Mouse (Mus musculus): Measurements from ENCODE around the gene Il19. TPM values are rescaled to one million over a fixed set of nuclear protein-coding genes. Genes with fewer than 3 reads are reported as not detected.

Gene Il19
- polyA plus RNA-seq (2017; shearing (Covaris generic)), result not detected

DNA sequence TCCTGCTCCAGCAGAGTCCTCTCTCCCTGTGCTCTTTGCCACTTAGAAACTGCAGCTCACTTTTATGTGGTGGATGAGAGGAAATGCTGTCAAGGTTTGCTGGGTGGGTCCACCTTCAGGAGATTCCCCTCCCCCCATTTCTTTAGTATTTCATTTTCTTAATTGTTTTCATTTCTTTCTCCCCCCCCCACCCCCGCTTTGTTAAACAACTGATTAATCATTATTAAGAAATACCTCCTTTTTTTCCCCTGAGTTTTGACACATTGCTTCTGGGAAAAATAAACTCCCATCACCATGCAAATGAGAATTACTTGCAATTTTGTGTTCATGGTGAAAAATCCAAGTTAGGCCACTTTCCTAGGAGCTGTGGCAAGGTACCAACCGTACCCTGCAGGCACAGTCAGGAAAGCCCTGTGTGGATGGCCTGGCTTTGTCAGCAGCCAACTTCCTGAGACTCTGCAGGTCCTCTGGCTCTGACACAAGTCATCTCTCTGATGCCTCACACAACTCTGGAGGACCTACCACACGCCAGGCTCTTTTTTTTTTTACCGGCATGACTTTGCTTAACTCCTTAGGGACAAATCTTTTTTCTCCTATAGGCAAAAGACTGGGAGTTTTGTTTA lies at the start of gene Il19:
Il19 (minus strand) TSS at position 51 of the 623 bp plus-strand sequence.
- no peak for ATAC-seq

DNA sequence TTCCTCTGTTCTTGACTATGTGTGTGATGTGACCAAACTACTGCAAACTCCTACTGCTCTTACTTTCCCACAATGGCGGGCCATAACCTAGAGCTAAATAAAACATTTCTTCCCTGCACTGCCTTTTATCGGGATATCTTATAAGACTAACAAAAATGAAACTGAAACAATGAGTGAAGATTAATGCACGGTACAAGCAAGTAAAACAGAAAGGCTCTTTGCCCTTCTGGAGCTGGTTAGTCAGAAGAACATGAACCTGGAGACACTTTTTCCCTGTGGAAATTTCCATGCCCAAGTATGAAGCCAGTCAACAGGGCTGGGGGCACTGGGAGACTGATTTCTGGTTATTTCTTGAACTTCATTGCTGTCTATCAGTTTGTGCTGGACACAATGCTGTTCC lies 49.4 kb upstream of the Il19 start:
- ATAC-seq, result no peak

DNA sequence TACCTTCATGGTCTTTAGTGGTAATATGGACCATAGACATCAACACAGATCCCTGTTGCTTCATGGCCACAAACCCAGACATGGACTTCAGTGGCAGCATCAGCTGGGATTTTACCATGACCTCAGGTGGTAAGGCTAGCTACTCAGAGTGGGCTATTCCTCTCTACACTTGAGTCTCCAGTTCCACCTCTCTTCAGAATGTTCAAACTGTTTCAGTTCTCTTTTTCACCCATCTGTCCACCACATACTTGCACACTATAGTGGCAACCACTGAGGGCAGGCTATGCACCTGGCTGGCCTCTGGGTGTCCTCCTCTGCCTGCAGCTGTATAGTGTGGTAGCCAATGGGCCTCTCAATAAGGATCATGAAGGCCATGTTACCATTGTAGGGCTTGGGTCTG lies 47.5 kb upstream of the Il19 start:
- ATAC-seq, result peak; percentile 56

DNA sequence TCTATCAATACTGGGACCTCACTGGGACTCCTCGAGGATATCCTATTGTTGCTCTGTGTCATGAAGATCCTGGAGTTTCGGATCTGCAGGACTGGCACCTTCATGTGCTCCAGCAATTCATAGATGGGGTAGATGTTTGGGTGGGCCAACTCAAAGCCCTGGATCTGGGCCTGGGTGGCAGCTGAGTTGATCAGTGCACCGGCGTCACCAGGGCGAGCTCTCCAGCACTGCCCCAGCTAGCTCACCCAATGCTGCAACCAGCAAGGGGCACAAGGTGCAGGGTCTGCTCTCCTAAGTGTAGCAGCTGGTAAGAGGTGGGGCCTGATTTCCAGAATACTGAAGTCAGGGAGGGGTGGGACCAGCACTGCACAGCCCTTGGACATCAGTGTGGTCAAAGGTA lies 47.1 kb upstream of the Il19 start:
- ATAC-seq, result no peak

DNA sequence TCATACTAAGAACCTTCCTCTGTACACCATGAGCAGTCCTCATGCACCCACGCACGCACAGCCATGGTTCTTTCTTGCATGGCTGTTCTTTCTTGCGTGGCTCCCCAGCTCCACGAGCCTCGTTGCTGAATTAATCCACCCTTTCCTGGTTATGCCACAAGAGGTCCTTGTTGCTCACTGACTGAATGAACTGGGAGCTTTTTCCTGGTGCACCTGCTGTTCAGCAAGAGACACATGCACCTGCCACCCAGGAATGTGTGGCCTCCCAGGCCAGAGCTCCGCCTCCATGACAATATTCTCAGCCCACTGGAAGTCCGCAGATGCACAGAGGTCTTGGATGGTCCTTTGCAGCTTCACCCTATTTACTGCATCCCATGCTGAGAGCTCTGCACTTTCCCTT lies 44.5 kb upstream of the Il19 start:
- no peak for ATAC-seq

DNA sequence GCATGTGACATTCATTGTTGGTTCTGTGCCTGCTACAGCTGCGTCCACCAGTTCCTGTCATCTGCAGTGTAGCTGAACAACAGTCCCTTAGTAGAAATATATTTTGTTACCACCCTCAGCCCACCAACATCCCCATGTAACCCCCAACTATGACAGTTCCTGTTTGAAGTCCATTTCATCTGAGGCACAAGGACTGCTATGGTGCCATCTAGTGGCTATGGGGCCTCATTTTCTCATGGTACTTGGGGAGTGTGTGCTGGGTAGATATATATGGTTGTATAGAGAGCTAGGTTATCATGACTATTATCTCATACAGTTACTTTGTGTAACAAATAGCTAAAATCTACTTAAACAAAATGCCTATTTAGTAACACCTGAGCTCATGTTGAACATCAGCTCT lies 39.5 kb upstream of the Il19 start:
- ATAC-seq, result peak; percentile 72

DNA sequence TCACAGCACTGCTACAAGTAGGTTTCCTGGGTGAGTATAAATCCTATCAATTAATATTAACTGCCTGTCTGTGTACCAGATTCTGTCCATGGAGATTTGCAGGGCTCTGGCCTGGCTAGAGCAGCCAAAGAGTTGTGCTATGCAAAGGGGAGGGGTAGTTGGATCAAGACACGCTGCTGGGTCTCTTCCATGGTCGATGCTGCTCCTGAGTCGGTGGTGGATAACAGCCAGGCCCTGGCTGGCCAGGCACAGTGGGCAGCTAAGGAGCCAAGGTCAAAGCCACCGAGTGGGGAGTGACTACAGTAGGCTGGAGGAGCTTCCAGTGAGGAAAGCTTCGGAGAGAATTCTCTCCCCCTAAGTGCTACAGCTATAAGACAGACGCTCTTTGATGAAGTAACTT lies 24.0 kb upstream of the Il19 start:
- no peak for ATAC-seq

DNA sequence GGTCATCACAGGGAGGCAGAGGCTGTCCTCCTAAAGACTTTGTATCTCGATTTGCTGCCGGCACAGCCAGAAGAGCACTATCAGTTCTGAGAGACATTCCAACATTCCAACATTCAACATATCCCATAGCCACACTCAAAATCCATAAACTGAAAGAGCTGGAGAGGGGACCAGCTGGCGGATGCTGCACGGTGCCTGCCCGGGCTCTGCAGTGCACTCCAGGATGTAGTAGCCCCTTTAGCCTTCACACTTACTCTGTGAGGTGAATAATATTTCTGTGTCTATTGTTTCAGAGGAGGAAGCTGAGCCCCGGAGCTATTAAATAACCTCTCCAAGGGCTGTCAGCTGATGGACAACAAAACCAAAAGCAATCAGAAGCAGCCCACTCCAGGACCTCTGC lies 7.0 kb upstream of the Il19 start:
- no peak for ATAC-seq

DNA sequence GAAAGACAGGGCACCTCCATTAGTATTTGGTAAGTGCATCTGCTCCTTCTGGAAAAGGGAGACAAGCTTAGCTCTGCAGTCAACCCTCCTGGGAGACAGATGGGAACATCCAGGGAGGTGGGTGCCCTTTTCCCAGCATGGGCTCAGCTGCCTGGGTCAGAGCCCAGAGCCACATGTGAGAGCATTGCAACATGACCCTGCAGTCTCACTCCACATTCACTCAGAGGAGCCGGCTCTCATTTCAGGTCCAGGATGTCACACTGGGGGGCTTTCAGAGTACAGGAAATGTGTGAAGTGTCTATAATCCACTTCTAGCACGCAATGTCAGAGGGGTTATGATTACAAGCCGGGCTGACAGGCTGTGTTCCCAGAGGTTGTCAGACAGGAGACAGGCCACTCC lies 1.9 kb upstream of the Il19 start:
- no peak for ATAC-seq

DNA sequence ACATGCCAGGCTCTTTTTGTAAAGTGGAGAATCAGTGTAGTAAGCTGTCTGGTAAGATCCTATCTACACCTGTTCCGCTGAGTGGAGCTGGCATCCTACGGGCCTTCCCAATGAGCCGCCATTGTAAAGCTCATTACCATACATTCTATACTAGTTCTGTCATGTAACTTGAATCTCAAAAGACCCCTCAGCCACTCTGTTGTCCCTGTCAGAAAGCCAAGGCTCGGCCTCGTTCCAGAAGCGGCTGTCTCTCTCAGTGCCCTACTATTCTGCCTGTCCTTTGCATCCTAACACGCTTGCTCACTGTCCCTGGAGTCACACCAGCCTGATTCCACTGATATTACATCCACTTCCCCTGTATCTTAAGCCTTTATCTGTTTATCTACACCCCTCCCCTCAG lies 1.7 kb downstream of the Il19 start:
- ATAC-seq, result no peak

DNA sequence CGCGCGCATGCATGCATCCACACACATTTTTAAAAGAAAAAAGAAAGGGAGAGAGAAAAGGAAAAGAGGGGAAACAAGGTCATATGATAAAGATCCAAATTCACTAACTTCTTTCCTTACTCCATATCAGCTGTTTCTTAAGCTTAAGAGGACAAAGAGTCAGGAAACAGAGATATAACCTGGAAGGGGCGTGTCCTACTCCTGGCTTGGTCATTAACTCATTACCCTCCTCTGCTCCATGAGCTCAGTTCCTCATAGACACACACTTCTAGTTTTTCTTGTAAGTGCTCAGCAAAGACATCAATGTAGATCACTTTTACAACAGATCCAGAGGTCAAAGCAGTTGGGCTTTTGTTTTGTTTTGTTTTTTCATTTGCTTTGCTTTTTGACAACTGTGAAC lies 2.7 kb downstream of the Il19 start:
- no peak for ATAC-seq

DNA sequence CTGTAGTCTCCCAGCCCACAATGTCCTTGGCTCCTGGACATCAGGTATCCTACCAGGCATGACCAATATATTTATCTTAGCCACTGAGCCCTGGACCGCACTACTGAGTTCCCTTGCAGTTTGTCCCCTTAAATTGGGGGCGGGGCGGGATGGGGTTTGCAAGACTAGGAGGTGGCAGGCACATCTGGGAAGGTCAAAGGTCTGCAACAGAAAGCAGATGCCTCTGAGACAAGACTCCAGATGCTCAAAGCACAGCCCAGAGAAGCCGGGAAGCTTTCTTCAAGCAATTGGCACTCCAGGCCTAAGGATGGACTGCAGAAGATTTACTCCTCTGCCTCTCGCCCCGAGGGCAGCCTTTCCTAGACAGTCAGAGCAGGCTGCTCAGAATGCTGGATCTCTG lies 3.6 kb downstream of the Il19 start:
- no peak for ATAC-seq

DNA sequence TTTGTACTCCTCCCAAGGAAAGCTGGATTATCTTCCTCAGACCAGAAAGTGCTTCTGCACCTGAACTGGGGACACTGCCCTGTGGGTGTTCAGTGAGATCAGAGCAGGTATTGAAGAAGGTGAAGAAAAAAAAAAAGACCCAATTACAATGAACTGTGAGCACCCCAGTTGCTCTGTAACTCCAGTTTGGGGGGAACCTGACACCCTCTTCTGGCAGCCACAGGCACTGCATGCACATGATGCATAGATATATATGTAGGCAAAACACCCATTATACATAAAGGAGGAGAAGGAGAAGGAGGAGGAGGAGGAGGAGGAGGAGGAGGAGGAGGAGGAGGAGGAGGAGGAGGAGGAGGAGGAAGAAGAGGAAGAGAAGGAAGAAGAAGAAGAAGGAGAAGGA lies 13.4 kb downstream of the Il19 start:
- no peak for ATAC-seq

DNA sequence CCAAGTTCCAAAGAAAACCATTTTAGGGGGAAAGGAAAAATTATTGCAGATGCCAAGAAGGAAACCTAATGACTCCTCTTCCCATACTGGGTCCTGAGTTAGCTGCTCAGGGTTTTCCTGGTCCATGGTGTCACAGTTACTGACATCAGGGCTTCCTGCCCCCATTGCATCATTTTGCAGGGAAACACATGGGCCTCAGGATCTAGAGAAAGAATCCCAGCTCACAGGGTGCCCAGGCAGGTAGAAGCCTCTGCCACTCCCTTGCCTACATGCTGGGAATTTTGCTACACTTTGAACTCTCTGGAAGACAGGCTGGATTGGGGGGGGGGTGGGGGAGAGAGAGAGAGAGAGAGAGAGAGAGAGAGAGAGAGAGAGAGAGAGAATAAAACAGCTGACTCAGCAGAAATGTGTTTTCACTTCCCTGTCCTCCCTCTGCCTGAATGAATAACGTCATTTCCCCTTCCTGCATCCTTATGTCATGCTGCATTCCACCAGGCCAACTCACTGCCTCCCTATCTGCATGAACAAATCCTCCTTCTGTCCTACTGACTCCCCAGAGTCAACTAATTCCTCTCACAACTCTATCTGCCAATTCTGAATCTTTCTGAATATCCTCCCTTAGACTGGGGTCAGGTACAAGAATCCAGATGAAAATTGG lies 21.5 kb downstream of the Il19 start:
- ATAC-seq, result no peak

DNA sequence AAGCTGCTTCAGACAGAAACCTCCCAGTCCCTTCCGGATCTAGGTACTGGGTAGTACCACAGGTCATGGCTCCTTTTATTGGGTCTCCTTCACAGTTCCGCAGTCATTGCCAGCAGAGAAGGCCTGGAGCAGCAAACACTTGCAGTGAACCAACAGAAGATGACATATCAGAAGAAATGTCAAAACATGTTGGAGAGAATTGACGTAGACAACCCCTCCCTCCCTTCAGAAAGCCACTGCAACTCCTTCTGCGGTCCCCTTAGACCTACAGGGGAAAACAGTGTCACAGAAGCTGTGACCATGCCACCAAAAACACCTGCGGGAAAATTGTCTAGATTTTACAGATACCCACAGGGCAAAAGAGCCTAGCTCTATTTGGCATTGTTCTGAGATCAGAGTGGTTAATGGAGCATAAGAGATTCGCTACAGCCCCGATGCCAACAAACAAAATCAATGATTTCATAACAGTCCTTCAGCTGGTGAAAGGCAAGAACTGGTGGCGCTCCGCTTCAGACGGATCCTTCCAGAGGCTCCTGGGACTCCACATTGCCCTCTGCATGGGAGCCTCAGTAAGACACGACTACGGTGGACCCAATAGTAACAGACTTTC lies 28.4 kb downstream of the Il19 start, which contains the start of gene Il20:
Il20 (minus strand) TSS at position 51 of the 610 bp plus-strand sequence.
- no peak for ATAC-seq

DNA sequence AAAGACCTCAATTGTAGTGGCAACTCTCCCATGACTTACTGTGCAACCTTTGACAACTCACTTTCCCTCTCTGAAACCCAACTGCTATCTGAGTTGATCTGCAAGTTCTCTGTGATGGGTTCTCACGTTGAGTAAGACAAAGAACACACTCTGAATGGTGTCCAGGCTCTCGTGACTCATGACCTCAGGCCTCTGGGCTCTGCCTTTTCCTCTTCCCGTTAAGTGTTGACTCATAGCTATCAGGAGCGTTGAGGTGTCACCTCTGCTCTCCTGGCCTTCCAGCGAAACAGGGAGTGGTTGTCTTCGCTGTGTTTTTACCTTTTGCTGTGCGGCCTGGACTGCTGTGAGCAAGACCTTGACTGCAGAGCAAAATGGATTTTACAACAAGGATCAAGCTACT lies 37.4 kb downstream of the Il19 start:
- ATAC-seq, result no peak

DNA sequence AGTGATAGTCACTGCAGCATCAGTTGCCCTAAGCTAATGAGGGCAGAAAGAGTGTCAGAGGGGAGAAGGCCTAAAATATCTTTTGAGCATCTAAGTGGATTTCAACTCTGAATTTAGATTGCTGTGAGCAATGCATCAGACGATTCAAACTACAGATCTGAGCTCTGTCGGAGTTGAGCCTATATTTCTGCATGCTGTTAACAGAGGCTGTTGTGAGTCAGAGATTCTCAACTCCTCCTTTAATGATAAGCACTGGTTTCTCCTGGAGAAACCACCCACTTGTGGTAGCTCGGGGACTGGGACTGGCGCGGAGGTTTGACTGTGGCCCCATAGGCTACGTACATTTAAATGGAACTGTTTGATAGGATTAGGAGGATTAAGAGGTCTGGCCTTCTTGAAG lies 45.4 kb downstream of the Il19 start:
- ATAC-seq, result no peak

DNA sequence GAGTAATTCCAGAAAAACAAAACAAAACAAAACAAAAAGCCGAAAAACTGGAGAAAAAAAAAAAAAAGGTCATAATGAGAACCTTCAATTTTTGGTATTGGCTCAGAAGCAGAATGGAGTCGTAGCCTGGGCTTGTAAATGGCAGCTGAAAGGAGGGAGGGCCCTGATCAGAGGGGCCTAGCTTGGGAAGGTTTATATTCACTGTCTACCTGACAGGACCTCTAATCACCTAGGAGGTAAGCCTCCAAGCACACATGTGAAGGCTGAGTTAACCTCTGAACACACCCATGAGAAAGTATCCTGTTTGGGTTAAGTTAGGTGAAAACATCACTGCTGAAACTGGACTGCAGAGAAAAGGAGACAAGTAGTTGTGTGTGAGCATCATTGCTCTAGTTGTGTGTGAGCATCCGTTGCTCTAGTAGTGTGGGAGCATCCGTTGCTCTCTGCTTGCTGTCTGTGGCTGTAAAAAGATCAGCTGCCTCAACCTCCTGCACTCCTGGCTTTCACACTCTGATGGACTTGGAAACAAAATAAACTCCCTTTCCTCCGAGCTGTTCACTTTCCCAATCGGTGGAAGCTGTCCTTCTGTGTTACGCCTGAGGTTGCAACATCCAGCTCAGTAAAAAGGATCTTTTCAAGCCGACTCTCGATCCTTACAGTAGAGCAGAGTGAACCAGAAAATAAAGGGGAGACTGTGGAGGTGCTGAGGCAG lies 46.4 kb downstream of the Il19 start:
- no peak for ATAC-seq

DNA sequence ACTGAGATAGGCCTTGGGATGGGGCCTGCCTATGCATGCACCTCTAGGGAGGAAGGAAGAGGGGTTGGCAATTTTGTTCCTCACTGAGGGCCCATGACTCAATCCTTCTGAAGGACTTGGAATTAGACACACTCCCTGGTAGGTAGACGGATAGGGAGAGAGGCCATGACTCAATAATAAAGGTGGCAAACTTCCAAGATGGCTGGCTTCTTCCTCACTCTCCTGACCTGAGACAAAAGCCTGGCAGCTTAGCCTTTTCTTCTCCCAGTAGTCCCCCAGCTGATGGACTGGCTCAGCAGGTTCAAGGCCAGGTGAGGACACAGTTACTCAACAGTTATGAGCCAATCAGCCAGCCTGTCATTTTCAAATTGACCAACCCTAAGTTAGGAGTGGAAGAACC lies 47.5 kb downstream of the Il19 start:
- no peak for ATAC-seq

DNA sequence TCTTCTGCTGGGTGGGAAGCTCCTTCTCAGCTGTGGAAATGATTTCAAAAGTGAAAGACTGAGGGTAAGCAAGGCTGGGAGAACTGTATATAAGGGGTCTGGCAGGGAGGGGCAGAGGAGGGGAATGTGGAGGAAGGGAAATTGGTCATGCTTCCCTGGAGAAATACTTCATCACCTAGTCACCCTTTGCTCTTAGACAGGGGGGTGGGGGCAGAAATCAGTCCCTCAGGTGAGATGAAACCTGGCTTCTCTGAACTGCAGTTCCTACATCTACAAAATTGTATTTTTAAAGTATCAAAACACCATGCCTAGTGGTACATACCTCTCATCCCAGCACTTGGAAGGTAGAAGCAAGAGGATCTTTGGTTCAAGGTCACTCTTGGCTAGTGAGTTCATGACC lies 52.6 kb downstream of the Il19 start, which contains the start of gene Il24:
Il24 (minus strand) TSS at position 101 of the 400 bp plus-strand sequence.
- no peak for ATAC-seq

DNA sequence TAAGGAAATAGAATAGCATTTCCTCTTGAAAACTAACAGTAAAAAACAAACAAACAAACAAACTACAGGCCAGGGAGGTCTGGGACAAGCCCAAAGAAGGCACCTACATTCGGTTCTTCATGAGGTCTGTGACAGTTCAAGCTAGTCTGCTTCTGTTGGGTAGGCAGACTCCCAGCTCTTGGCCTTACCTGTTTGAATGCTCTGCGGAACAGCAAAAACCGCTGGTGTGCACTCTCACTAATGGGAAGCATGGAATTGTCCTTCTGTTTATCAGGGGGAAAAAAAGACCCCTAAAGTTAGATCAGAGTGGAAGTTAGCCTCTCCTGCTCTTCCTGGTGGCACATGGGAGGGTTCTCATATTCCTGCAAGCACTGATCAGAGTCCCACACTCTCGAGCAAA lies 56.8 kb downstream of the Il19 start:
- no peak for ATAC-seq
